Mouse (Mus musculus) kidney, adult 2 months (tissue): Measurements from ENCODE around the gene Rnf150. TPM values are rescaled to one million over a fixed set of nuclear protein-coding genes. Genes with fewer than 3 reads are reported as not detected.

Source experiments
- DNase-seq: peaks from one replicate; pipeline ENCODE4 v3.0.0; 2021
- H3K27ac ChIP-seq: fragments of 200-500 bp; 2 replicates; pipeline ENCODE4 v1.5.1; 2012; ENCODE audit warnings: low read depth, low read length, control low read depth, inconsistent platforms; ENCODE audit not compliant: insufficient read depth
- H3K27me3 ChIP-seq: fragments of 200-500 bp; replicated peaks from 2 replicates; pipeline ENCODE4 v1.6.1; 2012; ENCODE audit warnings: mild to moderate bottlenecking, moderate library complexity, low read length, inconsistent platforms; ENCODE audit not compliant: control insufficient read depth, insufficient read depth
- H3K36me3 ChIP-seq: fragments of 200-500 bp; 2 replicates; pipeline ENCODE4 v1.6.1; 2012; ENCODE audit warnings: mild to moderate bottlenecking, moderate library complexity, low read length, inconsistent platforms; ENCODE audit not compliant: control insufficient read depth, insufficient read depth
- H3K4me1 ChIP-seq: fragments of 200-500 bp; 2 replicates; pipeline ENCODE4 v1.6.1; 2011; ENCODE audit warnings: low read length; ENCODE audit not compliant: control insufficient read depth, insufficient read depth
- H3K4me3 ChIP-seq: fragments of 200-500 bp; 2 replicates; pipeline ENCODE4 v1.5.1; 2011; ENCODE audit warnings: mild to moderate bottlenecking, low read depth, low read length, control low read depth; ENCODE audit not compliant: insufficient read depth
- CTCF ChIP-seq: fragments of 200-500 bp; conservative IDR thresholded peaks from 2 replicates; pipeline ENCODE4 v1.5.1; 2011; ENCODE audit warnings: low read depth, mild to moderate bottlenecking, control low read depth, low read length, moderate library complexity, mixed read lengths; ENCODE audit not compliant: insufficient read depth, insufficient read length
- POLR2A ChIP-seq: fragments of 200-500 bp; IDR thresholded peaks from one replicate; pipeline ENCODE4 v1.6.1; 2011; ENCODE audit warnings: low read depth, low read length, control low read depth
- WGBS: fragments of 180-500 bp; shearing (Covaris S2); methylation state at CpG from one replicate; pipeline ENCODE4 v1.1.7; 2018; 5-methylcytosine and 5-hydroxymethylcytosine counted together
- polyA plus RNA-seq: library from polyadenylated mRNA; depleted of rRNA; stranded (reverse); fragments of >200 nt; gene quantifications from 2 replicates; pipeline ENCODE4 v1.2.3, GENCODE M21; 2012

Gene Rnf150
- polyA plus RNA-seq, 1 experiment, result 1.6 TPM

GRCm38 (mm10) chr8:83060076-83060475 lies 196.9 kb downstream of the Rnf150 start:
- no peak overlapping the region for H3K4me3 ChIP-seq
- no peaks in the 10 kb centered on the region for H3K27me3 ChIP-seq
- H3K4me1 ChIP-seq, result no peaks in the 10 kb centered on the region
- no peaks in the 10 kb centered on the region for H3K36me3 ChIP-seq
- DNase-seq, result no peak
- H3K27ac ChIP-seq, result no peak overlapping the region
- TF ChIP-seq CTCF (no peak), POLR2A (no peak)
- 93% methylated on average over 2 of the region's 2 CpGs for WGBS

- Histone ChIP-seq H3K4me1 (no peaks in the 10 kb centered on the region), H3K4me3 (no peak overlapping the region), H3K27ac (no peak overlapping the region), H3K27me3 (no peaks in the 10 kb centered on the region), H3K36me3 (no peaks in the 10 kb centered on the region)
- DNase-seq, result no peak
- TF ChIP-seq POLR2A, result no peak
- no peak for TF ChIP-seq CTCF
- 83% methylated on average over 5 of the region's 5 CpGs for WGBS
These were observed 198.1 kb downstream of the Rnf150 start for GRCm38 (mm10) chr8:83061257-83061656.

GRCm38 (mm10) chr8:83061873-83062272 lies 198.7 kb downstream of the Rnf150 start:
- no peak for DNase-seq
- no peak overlapping the region for H3K4me3 ChIP-seq
- TF ChIP-seq CTCF, result no peak
- 85% methylated on average over 3 of the region's 3 CpGs for WGBS
- H3K27me3 ChIP-seq, result no peaks in the 10 kb centered on the region
- no peaks in the 10 kb centered on the region for H3K36me3 ChIP-seq
- no peak overlapping the region for H3K27ac ChIP-seq
- H3K4me1 ChIP-seq, result no peaks in the 10 kb centered on the region

GRCm38 (mm10) chr8:83062276-83062675 lies 199.1 kb downstream of the Rnf150 start:
- 90% methylated on average over 5 of the region's 5 CpGs for WGBS
- H3K36me3 ChIP-seq, result no peaks in the 10 kb centered on the region
- no peak overlapping the region for H3K27ac ChIP-seq
- no peaks in the 10 kb centered on the region for H3K27me3 ChIP-seq
- no peaks in the 10 kb centered on the region for H3K4me1 ChIP-seq
- DNase-seq, result no peak
- TF ChIP-seq POLR2A (no peak), CTCF (no peak)
- H3K4me3 ChIP-seq, result no peak overlapping the region

GRCm38 (mm10) chr8:83064096-83064495 lies 200.9 kb downstream of the Rnf150 start:
- H3K36me3 ChIP-seq, result no peaks in the 10 kb centered on the region
- H3K4me1 ChIP-seq, result no peaks in the 10 kb centered on the region
- no peak overlapping the region for H3K4me3 ChIP-seq
- no peak for TF ChIP-seq POLR2A
- TF ChIP-seq CTCF, result no peak
- H3K27me3 ChIP-seq, result no peaks in the 10 kb centered on the region
- DNase-seq, result peak; percentile 23
- WGBS, result 75% methylated on average over 6 of the region's 6 CpGs
- H3K27ac ChIP-seq, result no peak overlapping the region

- WGBS, result 81% methylated on average over 6 of the region's 6 CpGs
- H3K27ac ChIP-seq, result no peak overlapping the region
- DNase-seq, result no peak
- H3K36me3 ChIP-seq, result no peaks in the 10 kb centered on the region
- TF ChIP-seq POLR2A (no peak), CTCF (no peak)
- H3K4me3 ChIP-seq, result no peak overlapping the region
- no peaks in the 10 kb centered on the region for H3K4me1 ChIP-seq
- H3K27me3 ChIP-seq, result no peaks in the 10 kb centered on the region
These were observed 202.9 kb downstream of the Rnf150 start for GRCm38 (mm10) chr8:83066076-83066475.

GRCm38 (mm10) chr8:83066846-83067245 lies 203.7 kb downstream of the Rnf150 start:
- Histone ChIP-seq H3K27me3 (no peaks in the 10 kb centered on the region), H3K36me3 (no peaks in the 10 kb centered on the region), H3K4me1 (no peaks in the 10 kb centered on the region), H3K27ac (no peak overlapping the region), H3K4me3 (no peak overlapping the region)
- WGBS, result 68% methylated on average over 3 of the region's 3 CpGs
- TF ChIP-seq POLR2A (no peak), CTCF (no peak)
- DNase-seq, result no peak

GRCm38 (mm10) chr8:83067906-83068305 lies 204.8 kb downstream of the Rnf150 start:
- DNase-seq, result no peak
- no peaks in the 10 kb centered on the region for H3K4me1 ChIP-seq
- H3K27ac ChIP-seq, result no peak overlapping the region
- TF ChIP-seq CTCF (no peak), POLR2A (no peak)
- H3K27me3 ChIP-seq, result no peaks in the 10 kb centered on the region
- H3K4me3 ChIP-seq, result no peak overlapping the region
- WGBS, result 63% methylated on average over 7 of the region's 7 CpGs
- no peaks in the 10 kb centered on the region for H3K36me3 ChIP-seq
